Mouse (Mus musculus): ENCODE results near the gene Rab40c.

- TF ChIP-seq CTCF (IDR thresholded peaks at IDR 0.05; ENCODE audit: borderline replicate concordance, insufficient read depth, low read depth, low read length) (no peak), POLR2A (IDR thresholded peaks at IDR 0.05; ENCODE audit: borderline replicate concordance, insufficient read depth, low read length) (no peak)
Measured at GRCm38 (mm10) chr17:25886806-25887205, 32.7 kb downstream of the Rab40c start.
